Mouse (Mus musculus) embryonic fibroblast, embryonic 13.5 days (primary cell): ENCODE data around the gene Cdk5rap1.
"Not testable (repeated sequence)": the region's sequence is repeated elsewhere in the genome, so short reads cannot be mapped to it uniquely, and the experiment has no call there.

Experiments used
- CTCF ChIP-seq: IDR thresholded peaks from 2 replicates; pipeline ENCODE4 v1.5.1; 2011; ENCODE audit warnings: mild to moderate bottlenecking, control low read depth, low read length, moderate library complexity, borderline replicate concordance; ENCODE audit not compliant: insufficient read depth
- POLR2A ChIP-seq: IDR thresholded peaks from 2 replicates; pipeline ENCODE4 v1.6.1; 2011; ENCODE audit warnings: low read depth, mild to moderate bottlenecking, control low read depth, low read length, moderate library complexity

DNA sequence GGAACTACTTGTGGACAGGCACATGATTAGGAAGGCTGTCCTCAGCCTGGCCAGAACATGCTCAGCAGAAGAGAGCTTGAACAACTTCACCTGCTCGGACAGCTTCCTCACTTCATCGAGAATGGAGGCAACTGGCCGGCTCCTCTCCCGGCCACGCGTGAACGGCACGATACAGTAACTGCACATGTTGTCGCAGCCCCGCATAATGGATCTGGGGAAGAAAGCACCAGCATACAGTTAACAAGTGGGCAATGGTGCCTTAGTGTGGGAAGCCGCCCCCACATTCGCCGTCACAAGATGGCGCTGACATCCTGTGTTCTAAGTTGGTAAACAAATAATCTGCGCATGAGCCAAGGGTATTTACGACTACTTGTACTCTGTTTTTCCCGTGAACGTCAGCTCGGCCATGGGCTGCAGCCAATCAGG is 18.8 kb downstream of the Cdk5rap1 start:
- TF ChIP-seq CTCF, POLR2A: not testable (repeated sequence)
